Mouse (Mus musculus) liver, adult 2 months (tissue): ENCODE measurements around the gene Gm20388. TPM values are rescaled to one million over a fixed set of nuclear protein-coding genes. Genes with fewer than 3 reads are reported as not detected.
"Not testable (repeated sequence)": the region's sequence is repeated elsewhere in the genome, so short reads cannot be mapped to it uniquely, and the experiment has no call there.

Experiments
- DNase-seq: peaks from one replicate; pipeline ENCODE4 v3.0.0-alpha.2; 2011; ENCODE audit warnings: low read depth, low spot score; ENCODE audit errors: extremely low read depth
- H3K27ac ChIP-seq: fragments of 200-500 bp; replicated peaks from 2 replicates; pipeline ENCODE4 v1.5.1; 2012; ENCODE audit warnings: low read depth, mild to moderate bottlenecking, control low read depth, inconsistent platforms, low read length; ENCODE audit not compliant: insufficient read depth
- H3K27me3 ChIP-seq: fragments of 200-500 bp; 2 replicates; pipeline ENCODE4 v1.6.1; 2012; ENCODE audit warnings: mild to moderate bottlenecking, moderate library complexity, low read length, inconsistent platforms; ENCODE audit not compliant: control insufficient read depth, insufficient read depth
- H3K36me3 ChIP-seq: fragments of 200-500 bp; 2 replicates; pipeline ENCODE4 v1.6.1; 2012; ENCODE audit warnings: low read length, inconsistent platforms; ENCODE audit not compliant: control insufficient read depth, insufficient read depth
- H3K4me1 ChIP-seq: fragments of 200-500 bp; 2 replicates; pipeline ENCODE4 v1.6.1; 2011; ENCODE audit warnings: low read length; ENCODE audit not compliant: control insufficient read depth, insufficient read depth
- H3K4me3 ChIP-seq: fragments of 200-500 bp; 2 replicates; pipeline ENCODE4 v1.5.1; 2011; ENCODE audit warnings: low read depth, mild to moderate bottlenecking, control low read depth, low read length, moderate library complexity; ENCODE audit not compliant: insufficient read depth
- H3K79me2 ChIP-seq: fragments of 200-500 bp; 2 replicates; pipeline ENCODE4 v1.6.1; 2012; ENCODE audit warnings: inconsistent platforms, mild to moderate bottlenecking, low read length, moderate library complexity; ENCODE audit not compliant: control insufficient read depth, insufficient read depth
- H3K9ac ChIP-seq: fragments of 200-500 bp; 2 replicates; pipeline ENCODE4 v1.6.1; 2012; ENCODE audit warnings: low read depth, mild to moderate bottlenecking, control low read depth, inconsistent platforms, low read length
- CTCF ChIP-seq: fragments of 200-500 bp; IDR thresholded peaks from 2 replicates; pipeline ENCODE4 v1.5.1; 2011; ENCODE audit warnings: low read depth, low read length, control low read depth
- POLR2A ChIP-seq: fragments of 200-500 bp; IDR thresholded peaks from 2 replicates; pipeline ENCODE4 v1.6.1; 2011; ENCODE audit warnings: low read length, control low read depth; ENCODE audit not compliant: insufficient read depth; ENCODE audit errors: extremely low read depth
- WGBS: fragments of 180-500 bp; shearing (Covaris S2); methylation state at CpG from one replicate; pipeline ENCODE4 v1.1.7; 2018; 5-methylcytosine and 5-hydroxymethylcytosine counted together
- polyA plus RNA-seq: library from polyadenylated mRNA; depleted of rRNA; stranded (reverse); fragments of >200 nt; gene quantifications from 2 replicates; pipeline ENCODE4 v1.2.3, GENCODE M21; 2012
- total RNA-seq: library from RNA; depleted of rRNA; stranded (reverse); fragments of >200 nt; gene quantifications from 2 replicates; pipeline ENCODE4 v1.2.3, GENCODE M21; 2014

Gm20388 gene
- total and polyA plus RNA-seq, 2 experiments, result 6.4 to 19.9 TPM

GRCm38 (mm10) chr8:123280302-123281094, 3369.9 kb downstream of the Gm20388 start:
- no peak for TF ChIP-seq CTCF
- no peak for TF ChIP-seq POLR2A
- no peak overlapping the region for H3K4me3 ChIP-seq
- DNase-seq, result no peak

DNA sequence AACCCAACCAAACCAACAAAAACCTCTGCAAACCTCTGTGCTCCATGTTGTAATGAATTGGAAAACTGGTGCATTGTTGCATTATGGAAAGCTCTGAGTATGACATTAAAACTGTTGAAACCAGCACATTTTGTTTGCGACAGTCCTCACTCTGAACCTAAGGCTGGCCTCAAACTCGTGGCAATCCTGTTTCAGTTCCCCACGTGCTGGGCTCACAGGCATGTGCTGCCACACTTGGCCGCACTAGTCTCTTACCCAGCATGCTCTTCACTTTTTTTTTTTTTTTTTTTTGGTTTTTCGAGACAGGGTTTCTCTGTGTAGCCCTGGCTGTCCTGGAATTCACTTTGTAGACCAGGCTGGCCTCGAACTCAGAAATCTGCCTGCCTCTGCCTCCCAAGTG, 3372.4 kb downstream of the Gm20388 start:
- not testable (repeated sequence) for H3K9ac ChIP-seq, DNase-seq, H3K27ac ChIP-seq, H3K36me3 ChIP-seq, H3K4me1 ChIP-seq, H3K4me3 ChIP-seq, H3K27me3 ChIP-seq, H3K79me2 ChIP-seq
- WGBS, result 96% methylated on average over 5 of the region's 6 CpGs

More at GRCm38 (mm10) chr8:123280302-123281094, 3369.9 kb downstream of the Gm20388 start:
- Histone ChIP-seq H3K36me3 (no peaks in the 10 kb centered on the region), H3K79me2 (no peaks in the 10 kb centered on the region), H3K9ac (no peak overlapping the region), H3K27ac (no peak overlapping the region), H3K4me1 (no peaks in the 10 kb centered on the region), H3K27me3 (no peaks in the 10 kb centered on the region)
- WGBS, result 90% methylated on average over 13 of the region's 13 CpGs

- DNase-seq, result no peak
- Histone ChIP-seq H3K36me3 (no peaks in the 10 kb centered on the region), H3K9ac (no peak overlapping the region)
Measured at GRCm38 (mm10) chr8:123283991-123284390, 3373.3 kb downstream of the Gm20388 start.

GRCm38 (mm10) chr8:123284493-123284892, 3373.9 kb downstream of the Gm20388 start:
- Histone ChIP-seq H3K27me3 (no peaks in the 10 kb centered on the region), H3K4me3 (no peak overlapping the region), H3K4me1 (no peaks in the 10 kb centered on the region), H3K36me3 (no peaks in the 10 kb centered on the region), H3K9ac (no peak overlapping the region), H3K27ac (no peak overlapping the region), H3K79me2 (no peaks in the 10 kb centered on the region)
- no peak for TF ChIP-seq POLR2A
- no peak for TF ChIP-seq CTCF
- 97% methylated on average over 5 of the region's 5 CpGs for WGBS
- no peak for DNase-seq

More at GRCm38 (mm10) chr8:123283991-123284390, 3373.3 kb downstream of the Gm20388 start:
- no peak overlapping the region for H3K4me3 ChIP-seq
- no peaks in the 10 kb centered on the region for H3K4me1 ChIP-seq
- H3K79me2 ChIP-seq, result no peaks in the 10 kb centered on the region
- 86% methylated on average over 7 of the region's 7 CpGs for WGBS
- H3K27ac ChIP-seq, result no peak overlapping the region
- no peak for TF ChIP-seq POLR2A
- no peak for TF ChIP-seq CTCF
- H3K27me3 ChIP-seq, result no peaks in the 10 kb centered on the region

DNA sequence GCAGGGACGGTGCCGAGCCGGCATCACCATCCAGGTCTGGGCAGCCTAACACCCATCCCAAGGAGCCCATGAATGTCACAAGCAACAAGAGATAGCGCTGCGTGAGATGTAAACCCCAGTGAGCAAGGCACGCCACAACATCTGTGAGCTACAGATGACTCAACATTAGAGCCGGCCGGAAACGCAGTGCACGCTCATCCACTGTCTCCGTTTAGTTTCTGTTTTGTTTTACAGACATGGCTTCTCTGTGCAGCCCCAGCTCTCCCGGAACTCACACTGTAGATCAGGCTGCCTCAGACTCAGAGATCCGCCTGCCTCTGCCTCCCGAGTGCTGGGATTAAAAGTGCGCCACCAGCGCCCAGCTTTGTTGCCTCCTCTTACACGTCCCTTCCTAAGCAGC, 3376.7 kb downstream of the Gm20388 start:
- DNase-seq, result no peak
- Histone ChIP-seq H3K9ac (no peak overlapping the region), H3K4me3 (no peak overlapping the region), H3K27ac (no peak overlapping the region), H3K4me1 (peaks cover 8% of the 10 kb centered on the region), H3K36me3 (no peaks in the 10 kb centered on the region), H3K79me2 (no peaks in the 10 kb centered on the region), H3K27me3 (no peaks in the 10 kb centered on the region)
- TF ChIP-seq POLR2A (no peak), CTCF (no peak)
- WGBS, result 94% methylated on average over 17 of the region's 17 CpGs

DNA sequence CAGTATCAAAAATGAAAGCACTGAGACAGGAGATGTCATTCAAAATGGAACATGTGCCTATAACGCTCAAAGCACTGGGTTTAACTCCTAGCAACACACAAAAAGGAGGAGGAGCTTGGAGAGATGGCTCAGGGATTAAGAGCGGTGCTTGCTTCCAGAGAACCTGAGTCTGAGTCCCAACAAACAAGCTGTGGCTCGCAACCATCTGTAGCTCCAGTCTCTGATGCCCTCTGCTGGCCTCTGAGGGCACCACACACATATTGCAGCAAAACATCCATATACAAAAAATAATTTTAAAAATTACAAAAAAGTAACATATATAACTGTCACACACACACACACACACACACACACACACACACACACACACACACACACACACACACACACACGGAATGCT, 3379.5 kb downstream of the Gm20388 start:
- peak; percentile 56 for DNase-seq
- Histone ChIP-seq H3K79me2 (no peaks in the 10 kb centered on the region), H3K4me3 (no peak overlapping the region), H3K27ac (no peak overlapping the region), H3K4me1 (peaks cover 13% of the 10 kb centered on the region), H3K27me3 (no peaks in the 10 kb centered on the region), H3K36me3 (no peaks in the 10 kb centered on the region), H3K9ac (no peak overlapping the region)
- WGBS, result 44% methylated on average over 4 of the region's 4 CpGs
- TF ChIP-seq POLR2A (no peak), CTCF (peak; percentile 82)
